Mouse (Mus musculus) gastrocnemius, postnatal 10 days (tissue): Measurements from ENCODE around the gene Zfp36. TPM values are rescaled to one million over a fixed set of nuclear protein-coding genes. Genes with fewer than 3 reads are reported as not detected.

Source experiments
- DNase-seq: peaks from one replicate; pipeline ENCODE4 v3.0.0; 2021; ENCODE audit warnings: mixed read lengths
- total RNA-seq, 2 experiments: library from RNA; stranded (reverse); gene quantifications; 2 replicates each; pipeline ENCODE4 v1.2.3; 2021

Zfp36 gene
- total RNA-seq, 2 experiments from 2014 or later: 8.1 to 10.5 TPM

DNA sequence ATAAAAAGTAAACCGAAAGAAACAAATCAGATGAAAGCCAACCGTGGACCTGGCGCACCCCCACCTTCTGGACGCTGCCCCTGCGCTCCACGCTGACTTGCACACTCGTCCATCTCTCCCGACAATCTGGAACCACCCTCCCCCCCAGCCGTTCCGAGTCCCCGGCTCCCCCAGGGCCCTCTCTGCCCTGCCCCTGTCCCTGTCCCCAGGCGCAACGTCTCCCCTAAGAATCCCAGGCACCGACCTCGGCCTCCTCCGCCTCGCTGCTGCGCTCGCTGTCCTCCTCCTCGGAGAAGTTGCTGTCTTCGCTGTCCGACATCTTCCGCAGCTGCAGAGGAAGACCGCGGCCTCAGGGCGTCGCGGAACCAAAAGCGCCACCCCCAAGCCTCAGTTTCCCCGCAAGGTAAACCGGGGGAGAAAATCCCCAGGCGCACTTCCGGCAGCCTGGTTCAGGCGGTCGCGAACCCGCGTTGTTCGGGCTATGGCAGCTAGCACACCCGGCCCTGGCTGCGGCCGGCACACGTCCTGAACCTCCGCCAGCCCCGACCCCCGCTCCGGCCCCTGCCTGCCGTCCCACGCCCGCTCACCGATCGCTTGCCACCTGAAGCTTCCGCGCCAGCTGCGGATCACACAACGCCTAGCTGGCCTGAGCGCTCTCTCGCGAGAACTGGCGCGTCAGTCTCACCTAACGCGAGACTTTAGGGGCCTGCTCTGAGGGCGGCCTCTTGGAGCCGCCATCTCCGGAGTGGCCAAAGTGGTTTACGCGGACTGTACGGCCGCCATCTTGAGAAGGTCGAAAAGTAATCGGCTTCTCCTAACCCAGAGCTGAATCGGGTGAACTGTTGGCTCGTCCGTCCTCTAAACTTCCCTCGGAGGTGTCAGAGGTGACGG is 41.7 kb downstream of the Zfp36 start, which contains the start of gene Supt5:
Gene Supt5 (minus strand): TSS at position 639 of the 891 bp plus-strand sequence.
- DNase-seq: peak; percentile 95

DNA sequence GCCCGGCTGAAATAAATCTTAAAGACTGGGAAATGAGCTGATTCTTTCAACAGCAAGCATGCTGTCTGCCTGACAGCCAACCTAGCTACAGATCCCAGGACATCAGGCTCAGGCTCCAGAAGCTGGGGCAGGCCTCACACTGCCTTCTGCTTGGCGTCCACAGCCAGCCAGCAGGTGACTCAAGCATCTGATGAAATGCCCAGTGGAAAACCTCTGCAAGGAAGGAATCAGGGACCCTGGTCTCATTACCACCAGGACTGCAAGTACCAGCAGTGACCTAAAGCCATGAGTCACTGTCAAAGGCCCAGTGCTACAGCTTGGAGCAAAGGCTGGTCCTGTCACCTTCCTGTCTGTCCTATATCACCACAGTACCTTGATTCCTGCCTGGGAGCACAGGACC is 44.6 kb downstream of the Zfp36 start:
- DNase-seq: no peak

DNA sequence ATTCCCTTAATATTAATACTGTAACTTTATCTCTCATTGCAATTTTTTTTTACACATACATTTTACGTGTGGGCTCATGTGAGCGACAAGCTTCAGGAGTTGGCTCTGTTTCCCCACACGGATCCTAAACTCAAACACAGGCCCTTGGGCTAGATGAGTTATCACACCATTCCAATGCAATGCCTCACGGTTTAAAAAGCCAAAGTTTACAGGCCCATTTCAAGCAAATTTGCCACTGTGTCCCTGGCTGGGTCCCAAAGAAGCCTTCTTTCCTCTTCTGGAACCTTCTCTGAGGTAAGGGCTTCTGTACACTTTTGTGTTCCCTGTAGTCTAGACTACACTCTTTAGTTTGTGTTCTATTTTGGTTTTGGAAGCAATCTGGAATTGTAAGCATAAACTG is 45.5 kb downstream of the Zfp36 start:
- DNase-seq: no peak

DNA sequence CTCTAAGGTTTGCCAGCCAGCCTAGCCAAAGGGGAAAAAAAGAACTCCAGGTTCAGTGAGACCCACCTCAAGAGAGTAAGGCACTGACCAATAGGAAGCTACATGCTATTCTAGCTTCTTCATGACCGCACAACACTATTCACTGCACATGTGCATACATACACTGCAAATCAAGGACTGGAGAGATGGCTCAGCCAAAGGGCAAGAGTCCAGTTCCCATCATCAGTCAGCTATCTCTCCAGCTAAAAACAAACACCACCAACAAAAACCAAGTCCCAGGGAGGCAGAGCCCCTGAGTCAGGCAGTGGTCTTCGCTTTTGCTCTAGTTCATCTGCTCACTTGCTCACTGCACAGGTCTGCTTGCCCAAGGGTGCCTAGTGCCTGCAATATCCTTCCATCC is 51.8 kb downstream of the Zfp36 start:
- no peak for DNase-seq

Other genes with a start within 250 kb of the Zfp36 start
- 10 to 100 TPM; 44.0 to 49.0 TPM for gene Fbl, start 210.5 kb downstream of the Zfp36 start, total RNA-seq
- gene Dyrk1b, start 200.8 kb downstream of the Zfp36 start, total RNA-seq: 100 to 1,000 TPM; 151 to 161 TPM
- 10 to 100 TPM; 14.2 to 15.6 TPM for gene Eid2, start 112.4 kb downstream of the Zfp36 start, total RNA-seq
- gene Eid2b, start 102.5 kb downstream of the Zfp36 start, total RNA-seq: 1 to 10 TPM; 7.7 to 8.6 TPM
- gene Selenov, start 89.1 kb downstream of the Zfp36 start, total RNA-seq: not detected
- gene Dll3, start 78.0 kb downstream of the Zfp36 start, total RNA-seq: not detected
- 10 to 100 TPM; 40.1 to 43.8 TPM for gene Timm50, start 68.2 kb downstream of the Zfp36 start, total RNA-seq
- gene Supt5, start 41.5 kb downstream of the Zfp36 start, total RNA-seq: 10 to 100 TPM; 65.5 to 67.0 TPM
- 100 to 1,000 TPM; 757 to 807 TPM for gene Rps16, start 29.6 kb downstream of the Zfp36 start, total RNA-seq
- 10 to 100 TPM; 18.7 to 30.0 TPM for gene Plekhg2, start 7.7 kb downstream of the Zfp36 start, total RNA-seq
- gene Med29, start 12.5 kb upstream of the Zfp36 start, total RNA-seq: 10 to 100 TPM; 22.6 to 23.0 TPM
- 10 to 100 TPM; 36.5 to 46.2 TPM for gene Paf1, start 12.7 kb upstream of the Zfp36 start, total RNA-seq
- gene Gmfg, start 57.2 kb upstream of the Zfp36 start, total RNA-seq: 10 to 100 TPM in 1 of 2 experiments, 1 to 10 TPM in 1; 10.0 to 10.8 TPM
- 1 to 10 TPM; 1.4 to 2.0 TPM for gene Lrfn1, start 71.7 kb upstream of the Zfp36 start, total RNA-seq
- not detected for gene Ifnl2, start 130.2 kb upstream of the Zfp36 start, total RNA-seq
- not detected for gene Ifnl3, start 142.6 kb upstream of the Zfp36 start, total RNA-seq
- not detected for gene Sycn, start 160.6 kb upstream of the Zfp36 start, total RNA-seq
- not detected for gene Nccrp1, start 167.0 kb upstream of the Zfp36 start, total RNA-seq
- gene Samd4b, start 217.9 kb upstream of the Zfp36 start, total RNA-seq: 10 to 100 TPM; 24.7 to 27.5 TPM
- gene Pak4, start 217.9 kb upstream of the Zfp36 start, total RNA-seq: 1 to 10 TPM; 5.5 to 7.0 TPM